Mouse (Mus musculus): ENCODE measurements at regions not wholly inside any gene's neighbourhood (a gene's known extent, or its start where the extent isn't known, plus 50 kb on each side); places are given as distances from the start of the nearest gene placed in this dataset.
A peak's percentile ranks its signal among the peaks of the same experiment; 100 is the strongest.
"Not testable (repeated sequence)": the region's sequence is repeated elsewhere in the genome, so short reads cannot be mapped to it uniquely, and the experiment has no call there.

DNA sequence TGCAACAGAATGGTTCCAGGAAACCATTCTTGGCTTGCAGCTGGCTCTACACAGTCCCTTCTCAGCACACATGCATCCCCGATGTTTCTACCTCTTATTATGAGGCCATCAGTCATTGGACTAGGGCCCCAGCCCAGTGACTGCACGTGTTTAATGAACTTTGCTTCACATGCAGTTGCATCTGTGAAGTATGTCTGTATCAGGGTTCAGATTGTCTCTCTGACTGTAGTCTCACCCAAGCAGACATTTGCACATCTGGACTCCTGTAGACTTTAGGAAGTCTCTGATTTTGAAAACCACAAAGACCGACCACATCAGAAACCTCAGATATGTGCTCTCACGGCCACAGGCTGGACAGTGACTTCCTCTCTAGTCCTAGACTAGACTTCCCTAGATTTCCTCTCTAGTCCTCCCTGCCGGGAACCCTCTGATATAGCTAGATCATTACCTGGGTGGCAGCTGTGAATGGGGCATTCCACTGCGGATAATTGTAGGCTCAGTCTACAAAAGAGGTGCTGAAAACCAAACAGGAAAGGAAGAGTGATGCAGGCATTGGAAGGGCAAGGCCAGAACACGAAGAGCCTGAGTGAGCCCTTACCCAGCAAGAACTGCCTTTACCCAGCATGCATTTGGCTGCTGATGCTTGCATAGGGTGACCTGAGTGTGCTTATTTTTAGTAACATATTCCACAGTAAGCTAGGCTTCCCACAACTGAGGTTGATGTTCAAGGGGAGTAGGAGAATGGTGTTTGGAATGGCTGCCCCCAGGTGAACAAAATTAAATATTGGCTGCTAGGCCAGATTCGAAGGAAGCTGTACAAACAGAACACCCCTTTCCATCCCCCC lies 123.5 kb downstream of the Pmp22 start:
- Histone ChIP-seq H3K27me3 (replicated peaks; ENCODE audit: control insufficient read depth, insufficient read depth, low read length) (peaks cover 5% of the 10 kb centered on the region; the same call in 1 of the 2 replicates), H3K27ac (ENCODE audit: low read depth, low read length) (no peak overlapping the region), H3K36me3 (ENCODE audit: control insufficient read depth, insufficient read depth) (no peaks in the 10 kb centered on the region), H3K9ac (ENCODE audit: low read depth, low read length) (no peak overlapping the region), H3K9me3 (ENCODE audit: control insufficient read depth) (no peaks in the 10 kb centered on the region), H3K4me3 (ENCODE audit: low read depth, low read length) (no peak overlapping the region), H3K4me1 (replicated peaks; ENCODE audit: control insufficient read depth, insufficient read depth, low read length) (0 out of 2 replicates have a peak, but pooled peaks cover 10% of the 10 kb centered on the region), H3K4me2 (replicated peaks; ENCODE audit: low read depth) (no peak overlapping the region)
- no peak for TF ChIP-seq CTCF (IDR thresholded peaks at IDR 0.05; ENCODE audit: low read depth)
- 37% methylated on average over 8 of the region's 8 CpGs for WGBS
- ATAC-seq, result peak; percentile 31; the same call in 1 of the 2 replicates

DNA sequence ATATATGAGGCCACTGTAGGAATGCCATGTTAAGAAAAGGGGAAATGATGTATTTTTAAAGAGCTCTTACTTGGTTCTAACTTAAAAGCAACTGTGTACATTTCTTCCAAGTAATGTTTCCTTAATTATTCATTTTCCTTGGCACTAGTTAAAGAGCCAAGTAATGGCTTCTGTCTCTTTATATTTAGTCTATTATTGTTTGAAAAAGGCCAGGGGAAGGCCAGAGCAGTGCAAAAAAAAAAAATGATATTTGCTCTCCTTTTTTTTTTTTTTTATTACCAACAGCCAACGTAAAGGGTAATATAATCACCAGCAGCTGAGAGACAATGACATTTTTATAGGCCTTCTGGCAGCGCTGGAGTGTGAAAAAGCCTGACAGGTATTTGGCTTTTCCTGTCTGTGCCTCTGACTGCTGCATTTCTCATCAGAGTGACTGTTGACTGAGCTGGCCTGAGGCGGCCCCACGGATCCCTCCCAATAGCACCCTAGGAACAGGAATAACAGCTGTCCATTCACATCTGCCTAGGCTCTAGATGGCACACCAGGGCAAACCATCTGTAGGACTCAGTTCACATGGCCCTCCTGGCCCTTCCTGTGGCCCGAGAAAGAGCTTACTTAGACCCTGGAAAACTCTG lies 124.3 kb downstream of the Pmp22 start:
- TF ChIP-seq CTCF (IDR thresholded peaks at IDR 0.05; ENCODE audit: low read depth), result no peak
- no peaks in the 10 kb centered on the region for H3K9me3 ChIP-seq (ENCODE audit: control insufficient read depth)
- H3K27me3 ChIP-seq (replicated peaks; ENCODE audit: control insufficient read depth, insufficient read depth, low read length), result peaks cover 5% of the 10 kb centered on the region; the same call in 1 of the 2 replicates
- H3K27ac ChIP-seq (ENCODE audit: low read depth, low read length), result no peak overlapping the region
- WGBS, result 5% methylated on average over 5 of the region's 5 CpGs
- H3K4me3 ChIP-seq (ENCODE audit: low read depth, low read length), result no peak overlapping the region
- H3K4me1 ChIP-seq (replicated peaks; ENCODE audit: control insufficient read depth, insufficient read depth, low read length), result 0 out of 2 replicates have a peak, but pooled peaks cover 10% of the 10 kb centered on the region
- H3K4me2 ChIP-seq (replicated peaks; ENCODE audit: low read depth), result no peak overlapping the region
- H3K36me3 ChIP-seq (ENCODE audit: control insufficient read depth, insufficient read depth), result no peaks in the 10 kb centered on the region
- no peak for ATAC-seq
- no peak overlapping the region for H3K9ac ChIP-seq (ENCODE audit: low read depth, low read length)

DNA sequence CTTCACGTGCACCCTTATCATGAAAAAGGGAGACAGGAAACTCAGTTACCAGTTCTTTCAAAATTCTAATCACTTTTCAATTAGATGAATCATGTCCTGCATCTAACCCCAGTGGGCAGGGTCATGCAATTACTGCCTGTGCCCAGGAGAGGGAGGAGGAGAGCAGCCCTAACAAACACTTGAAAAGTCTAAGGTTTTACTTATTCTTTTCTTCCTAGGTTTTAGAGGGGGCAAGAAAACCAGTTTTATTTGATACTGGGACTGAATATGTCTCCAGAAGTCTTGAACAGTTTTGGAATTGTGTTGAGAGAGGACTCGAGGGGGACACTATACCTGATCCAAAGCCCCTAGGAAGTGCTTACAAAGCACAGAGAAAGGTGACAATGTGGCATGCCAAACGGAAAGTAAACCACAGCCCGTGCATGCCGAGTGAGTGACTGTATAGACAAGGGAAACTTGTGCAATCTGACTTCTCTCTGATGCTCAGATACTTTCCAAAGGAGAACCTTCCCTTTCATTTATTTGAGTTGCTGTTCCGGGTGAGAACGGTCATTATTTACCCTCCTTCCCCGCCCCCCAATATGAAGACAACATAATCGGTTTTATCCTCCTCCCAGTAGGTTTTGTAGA lies 135.8 kb downstream of the Pmp22 start:
- peak; percentile 85 for TF ChIP-seq CTCF (IDR thresholded peaks at IDR 0.05; ENCODE audit: low read depth)
- ATAC-seq, result no peak
- H3K4me1 ChIP-seq (replicated peaks; ENCODE audit: control insufficient read depth, insufficient read depth, low read length), result no peaks in the 10 kb centered on the region
- 0 out of 2 replicates have a peak, but pooled peaks cover 3% of the 10 kb centered on the region for H3K27me3 ChIP-seq (replicated peaks; ENCODE audit: control insufficient read depth, insufficient read depth, low read length)
- H3K36me3 ChIP-seq (ENCODE audit: control insufficient read depth, insufficient read depth), result no peaks in the 10 kb centered on the region
- WGBS, result 30% methylated on average over 9 of the region's 9 CpGs
- H3K9ac ChIP-seq (ENCODE audit: low read depth, low read length), result no peak overlapping the region
- peak overlapping the region; percentile 56 for H3K4me2 ChIP-seq (replicated peaks; ENCODE audit: low read depth)
- peak overlapping the region; percentile 25 for H3K4me3 ChIP-seq (ENCODE audit: low read depth, low read length)
- H3K27ac ChIP-seq (ENCODE audit: low read depth, low read length), result no peak overlapping the region
- no peaks in the 10 kb centered on the region for H3K9me3 ChIP-seq (ENCODE audit: control insufficient read depth)

DNA sequence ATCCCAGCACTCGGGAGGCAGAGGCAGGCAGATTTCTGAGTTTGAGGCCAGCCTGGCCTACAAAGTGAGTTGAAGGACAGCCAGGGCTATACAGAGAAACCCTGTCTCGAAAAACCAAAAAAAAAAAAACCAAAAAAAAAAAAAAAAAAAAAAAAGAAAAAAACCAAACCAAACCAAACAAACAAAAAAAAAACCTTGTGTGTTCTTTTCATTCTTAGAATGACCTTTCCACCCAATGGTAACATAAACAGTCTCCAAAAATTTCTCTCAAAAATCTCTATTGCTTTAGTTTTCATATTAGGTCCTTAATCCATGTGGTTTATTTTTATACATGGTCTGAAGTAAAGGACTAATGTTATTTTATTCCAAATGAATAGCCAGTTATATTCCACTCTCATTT lies 137.5 kb downstream of the Pmp22 start:
- not testable (repeated sequence) for H3K4me1 ChIP-seq (replicated peaks; ENCODE audit: control insufficient read depth, insufficient read depth, low read length); H3K4me3 ChIP-seq (ENCODE audit: low read depth, low read length); H3K4me2 ChIP-seq (replicated peaks; ENCODE audit: low read depth); ATAC-seq; H3K27me3 ChIP-seq (replicated peaks; ENCODE audit: control insufficient read depth, insufficient read depth, low read length); H3K36me3 ChIP-seq (ENCODE audit: control insufficient read depth, insufficient read depth); H3K27ac ChIP-seq (ENCODE audit: low read depth, low read length); H3K9me3 ChIP-seq (ENCODE audit: control insufficient read depth); H3K9ac ChIP-seq (ENCODE audit: low read depth, low read length)
- 86% methylated on average over 2 of the region's 2 CpGs for WGBS

GRCm38 (mm10) chr11:63276641-63277040 lies 147.9 kb downstream of the Pmp22 start:
- no peak for TF ChIP-seq CTCF (IDR thresholded peaks at IDR 0.05; ENCODE audit: low read depth)
- no peak for ATAC-seq
- Histone ChIP-seq H3K27me3 (replicated peaks; ENCODE audit: control insufficient read depth, insufficient read depth, low read length) (no peaks in the 10 kb centered on the region), H3K9ac (ENCODE audit: low read depth, low read length) (no peak overlapping the region), H3K9me3 (ENCODE audit: control insufficient read depth) (no peaks in the 10 kb centered on the region), H3K36me3 (ENCODE audit: control insufficient read depth, insufficient read depth) (no peaks in the 10 kb centered on the region), H3K4me2 (replicated peaks; ENCODE audit: low read depth) (no peak overlapping the region), H3K4me1 (replicated peaks; ENCODE audit: control insufficient read depth, insufficient read depth, low read length) (no peaks in the 10 kb centered on the region), H3K27ac (ENCODE audit: low read depth, low read length) (no peak overlapping the region), H3K4me3 (ENCODE audit: low read depth, low read length) (no peak overlapping the region)
- WGBS, result 75% methylated on average over 5 of the region's 5 CpGs

DNA sequence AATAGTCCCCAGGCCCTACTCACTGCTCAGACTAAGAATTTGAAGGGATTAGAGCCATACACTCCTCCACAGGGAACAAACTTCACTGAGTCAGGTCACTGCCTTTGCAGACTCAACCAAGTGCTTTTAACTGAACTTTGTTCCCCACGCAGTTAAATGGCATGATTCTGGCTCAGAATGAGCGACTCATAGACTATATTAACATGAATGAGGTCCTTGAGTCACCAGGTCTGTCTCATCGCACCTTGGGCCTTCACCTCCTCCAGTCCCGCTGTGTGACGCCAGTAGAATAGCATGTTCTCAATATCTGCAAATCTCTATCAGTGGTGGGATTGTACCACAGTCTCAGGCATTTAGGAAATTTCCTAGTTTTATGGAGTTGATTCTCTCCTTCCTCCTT lies 153.1 kb downstream of the Pmp22 start:
- ATAC-seq, result peak; percentile 78

More for the DNA sequence above, 153.1 kb downstream of the Pmp22 start:
- H3K4me3 ChIP-seq (ENCODE audit: low read depth, low read length), result no peak overlapping the region
- H3K27ac ChIP-seq (ENCODE audit: low read depth, low read length), result no peak overlapping the region
- no peaks in the 10 kb centered on the region for H3K9me3 ChIP-seq (ENCODE audit: control insufficient read depth)
- no peaks in the 10 kb centered on the region for H3K36me3 ChIP-seq (ENCODE audit: control insufficient read depth, insufficient read depth)
- no peaks in the 10 kb centered on the region for H3K4me1 ChIP-seq (replicated peaks; ENCODE audit: control insufficient read depth, insufficient read depth, low read length)
- H3K4me2 ChIP-seq (replicated peaks; ENCODE audit: low read depth), result no peak overlapping the region
- no peaks in the 10 kb centered on the region for H3K27me3 ChIP-seq (replicated peaks; ENCODE audit: control insufficient read depth, insufficient read depth, low read length)
- no peak overlapping the region for H3K9ac ChIP-seq (ENCODE audit: low read depth, low read length)
- WGBS, result 75% methylated on average over 5 of the region's 5 CpGs
- TF ChIP-seq CTCF (IDR thresholded peaks at IDR 0.05; ENCODE audit: low read depth), result no peak

Data from intestine, postnatal 0 days (tissue).